Mouse (Mus musculus): Measurements from ENCODE around the gene AI837181. TPM values are rescaled to one million over a fixed set of nuclear protein-coding genes. Genes with fewer than 3 reads are reported as not detected.
A peak's percentile ranks its signal among the peaks of the same experiment; 100 is the strongest.

AI837181 gene
- polyA plus RNA-seq, 1 experiment from 2014 or later = 35.0 TPM

GRCm38 (mm10) chr19:5430408-5430807 lies 5.5 kb downstream of the AI837181 start:
- Histone ChIP-seq H3K4me3 (ENCODE audit: control insufficient read depth in 1 of 2, insufficient read depth in 1 of 2, low read depth in 1 of 2, low read length in 2 of 2) (no peak overlapping the region), H3K36me3 (ENCODE audit: control insufficient read depth, insufficient read depth, low read length) (peaks cover 25% of the 10 kb centered on the region), H3K27ac (replicated peaks in 1 of 2; ENCODE audit: control insufficient read depth in 1 of 2, insufficient read depth in 1 of 2, low read depth in 2 of 2, low read length in 2 of 2) (no peak overlapping the region), H3K9me3 (ENCODE audit: control insufficient read depth, low read length) (no peaks in the 10 kb centered on the region), H3K9ac (ENCODE audit: low read length) (no peak overlapping the region), H3K27me3 (ENCODE audit: control insufficient read depth, insufficient read depth, low read length) (no peaks in the 10 kb centered on the region), H3K4me2 (ENCODE audit: low read length) (no peak overlapping the region), H3K4me1 (ENCODE audit: control insufficient read depth in 2 of 2, insufficient read depth in 2 of 2, low read length in 2 of 2) (peaks cover 16 to 30% of the 10 kb centered on the region in 2 experiments)
- WGBS = 92% methylated on average over 1 of the region's 1 CpGs
- ATAC-seq (ENCODE audit: insufficient number of reproducible peaks, insufficient read depth, low FRiP score, low read depth) = no peak

- ATAC-seq (ENCODE audit: insufficient number of reproducible peaks, insufficient read depth, low FRiP score, low read depth) = no peak
- Histone ChIP-seq H3K36me3 (ENCODE audit: control insufficient read depth, insufficient read depth, low read length) (peaks cover 14% of the 10 kb centered on the region), H3K9ac (ENCODE audit: low read length) (no peak overlapping the region), H3K9me3 (ENCODE audit: control insufficient read depth, low read length) (no peaks in the 10 kb centered on the region), H3K27ac (replicated peaks in 1 of 2; ENCODE audit: control insufficient read depth in 1 of 2, insufficient read depth in 1 of 2, low read depth in 2 of 2, low read length in 2 of 2) (no peak overlapping the region), H3K4me2 (ENCODE audit: low read length) (no peak overlapping the region), H3K27me3 (ENCODE audit: control insufficient read depth, insufficient read depth, low read length) (no peaks in the 10 kb centered on the region), H3K4me3 (ENCODE audit: control insufficient read depth in 1 of 2, insufficient read depth in 1 of 2, low read depth in 1 of 2, low read length in 2 of 2) (no peak overlapping the region), H3K4me1 (ENCODE audit: control insufficient read depth in 2 of 2, insufficient read depth in 2 of 2, low read length in 2 of 2) (peaks cover 8 to 20% of the 10 kb centered on the region in 2 experiments)
- 73% methylated on average over 4 of the region's 4 CpGs for WGBS
Observed at GRCm38 (mm10) chr19:5431911-5432464, 7.0 kb downstream of the AI837181 start.

DNA sequence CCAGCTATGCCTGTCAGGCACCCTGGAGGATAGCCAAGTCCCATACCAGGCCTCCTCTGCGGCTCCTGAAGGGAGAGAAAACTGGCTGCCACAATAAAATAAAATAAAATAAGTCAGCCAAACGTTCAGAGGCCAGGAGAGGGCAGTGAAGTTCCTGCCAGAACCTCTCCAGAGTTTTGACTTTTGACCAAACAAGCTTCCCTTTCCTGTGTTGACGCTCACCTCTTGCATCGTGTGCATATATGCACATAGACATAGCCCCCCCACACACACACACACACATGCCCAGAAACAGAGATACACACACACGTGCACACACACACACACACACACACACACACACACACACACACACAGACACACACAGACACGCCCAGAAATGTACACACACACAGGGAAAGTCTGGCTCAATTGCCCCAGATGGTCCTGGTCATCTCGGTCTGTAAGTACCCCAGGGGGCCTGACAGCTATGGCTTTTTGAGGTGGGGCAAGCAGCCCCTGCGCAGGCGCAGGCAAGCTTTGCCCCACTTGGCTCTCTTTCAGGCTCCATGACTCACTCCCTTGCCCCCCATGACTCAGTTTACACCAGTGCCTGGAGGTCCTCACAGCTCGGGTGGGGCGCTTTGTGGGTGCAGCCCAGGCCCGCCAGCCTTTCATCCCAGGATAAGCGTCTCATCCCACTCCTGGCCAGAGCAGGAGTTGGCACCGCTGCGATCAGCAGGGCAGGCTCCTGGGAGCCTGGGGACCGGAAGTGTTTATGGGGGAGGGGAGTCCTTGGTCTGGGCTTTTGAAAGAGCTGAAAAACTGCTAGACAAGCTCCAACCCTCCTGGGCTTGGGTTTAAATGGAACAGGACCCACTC lies 8.3 kb downstream of the AI837181 start:
- H3K4me1 ChIP-seq (ENCODE audit: control insufficient read depth in 2 of 2, insufficient read depth in 2 of 2, low read length in 2 of 2) = peaks cover 8 to 20% of the 10 kb centered on the region in 2 experiments
- H3K27ac ChIP-seq (replicated peaks in 1 of 2; ENCODE audit: control insufficient read depth in 1 of 2, insufficient read depth in 1 of 2, low read depth in 2 of 2, low read length in 2 of 2) = peak overlapping the region; percentile 45 to 72
- WGBS = 5% methylated on average over 16 of the region's 16 CpGs
- peak overlapping the region; percentile 86 for H3K4me2 ChIP-seq (ENCODE audit: low read length)
- peak overlapping the region; percentile 67 for H3K9ac ChIP-seq (ENCODE audit: low read length)
- H3K36me3 ChIP-seq (ENCODE audit: control insufficient read depth, insufficient read depth, low read length) = 0 out of 2 replicates have a peak, but pooled peaks cover 5% of the 10 kb centered on the region
- ATAC-seq (ENCODE audit: insufficient number of reproducible peaks, insufficient read depth, low FRiP score, low read depth) = peak; percentile 48
- no peaks in the 10 kb centered on the region for H3K27me3 ChIP-seq (ENCODE audit: control insufficient read depth, insufficient read depth, low read length)
- no peaks in the 10 kb centered on the region for H3K9me3 ChIP-seq (ENCODE audit: control insufficient read depth, low read length)
- H3K4me3 ChIP-seq (ENCODE audit: control insufficient read depth in 1 of 2, insufficient read depth in 1 of 2, low read depth in 1 of 2, low read length in 2 of 2) = peak overlapping the region; percentile 28 to 39

- Histone ChIP-seq H3K36me3 (ENCODE audit: control insufficient read depth, insufficient read depth, low read length) (0 out of 2 replicates have a peak, but pooled peaks cover 2% of the 10 kb centered on the region), H3K9me3 (ENCODE audit: control insufficient read depth, low read length) (no peaks in the 10 kb centered on the region), H3K27ac (replicated peaks in 1 of 2; ENCODE audit: control insufficient read depth in 1 of 2, insufficient read depth in 1 of 2, low read depth in 2 of 2, low read length in 2 of 2) (peak overlapping the region; percentile 45 to 72; a peak in 3 of 4 replicates), H3K9ac (ENCODE audit: low read length) (peak overlapping the region; percentile 67; the same call in 1 of the 2 replicates), H3K4me1 (ENCODE audit: control insufficient read depth in 2 of 2, insufficient read depth in 2 of 2, low read length in 2 of 2) (peaks cover 8 to 20% of the 10 kb centered on the region in 2 experiments), H3K27me3 (ENCODE audit: control insufficient read depth, insufficient read depth, low read length) (no peaks in the 10 kb centered on the region), H3K4me2 (ENCODE audit: low read length) (peak overlapping the region; percentile 86), H3K4me3 (ENCODE audit: control insufficient read depth in 1 of 2, insufficient read depth in 1 of 2, low read depth in 1 of 2, low read length in 2 of 2) (peak overlapping the region in 1 of 2 experiments; percentile 39; a peak in 2 of 4 replicates)
- ATAC-seq (ENCODE audit: insufficient number of reproducible peaks, insufficient read depth, low FRiP score, low read depth) = no peak
- WGBS = 49% methylated on average over 7 of the region's 7 CpGs
Observed at GRCm38 (mm10) chr19:5433951-5434350, 9.0 kb downstream of the AI837181 start.

- no peaks in the 10 kb centered on the region for H3K36me3 ChIP-seq (ENCODE audit: control insufficient read depth, insufficient read depth, low read length)
- H3K27ac ChIP-seq (replicated peaks in 1 of 2; ENCODE audit: control insufficient read depth in 1 of 2, insufficient read depth in 1 of 2, low read depth in 2 of 2, low read length in 2 of 2) = no peak overlapping the region
- no peak overlapping the region for H3K9ac ChIP-seq (ENCODE audit: low read length)
- ATAC-seq (ENCODE audit: insufficient number of reproducible peaks, insufficient read depth, low FRiP score, low read depth) = no peak
- H3K4me1 ChIP-seq (ENCODE audit: control insufficient read depth in 2 of 2, insufficient read depth in 2 of 2, low read length in 2 of 2) = peaks cover 0 to 14% of the 10 kb centered on the region in 2 experiments; a peak in 3 of 4 replicates
- H3K4me2 ChIP-seq (ENCODE audit: low read length) = no peak overlapping the region
- H3K9me3 ChIP-seq (ENCODE audit: control insufficient read depth, low read length) = peaks cover 3% of the 10 kb centered on the region; the same call in 1 of the 2 replicates
- H3K4me3 ChIP-seq (ENCODE audit: control insufficient read depth in 1 of 2, insufficient read depth in 1 of 2, low read depth in 1 of 2, low read length in 2 of 2) = no peak overlapping the region
- 63% methylated on average over 9 of the region's 9 CpGs for WGBS
- H3K27me3 ChIP-seq (ENCODE audit: control insufficient read depth, insufficient read depth, low read length) = peaks cover 45% of the 10 kb centered on the region
Observed at GRCm38 (mm10) chr19:5444371-5444908, 19.5 kb downstream of the AI837181 start.

GRCm38 (mm10) chr19:5444954-5445353 lies 20.0 kb downstream of the AI837181 start:
- Histone ChIP-seq H3K27ac (replicated peaks in 1 of 2; ENCODE audit: control insufficient read depth in 1 of 2, insufficient read depth in 1 of 2, low read depth in 2 of 2, low read length in 2 of 2) (no peak overlapping the region), H3K36me3 (ENCODE audit: control insufficient read depth, insufficient read depth, low read length) (no peaks in the 10 kb centered on the region), H3K4me1 (ENCODE audit: control insufficient read depth in 2 of 2, insufficient read depth in 2 of 2, low read length in 2 of 2) (peaks cover 0 to 14% of the 10 kb centered on the region in 2 experiments; a peak in 3 of 4 replicates), H3K9me3 (ENCODE audit: control insufficient read depth, low read length) (peaks cover 3% of the 10 kb centered on the region; the same call in 1 of the 2 replicates), H3K9ac (ENCODE audit: low read length) (no peak overlapping the region), H3K4me2 (ENCODE audit: low read length) (no peak overlapping the region), H3K4me3 (ENCODE audit: control insufficient read depth in 1 of 2, insufficient read depth in 1 of 2, low read depth in 1 of 2, low read length in 2 of 2) (no peak overlapping the region), H3K27me3 (ENCODE audit: control insufficient read depth, insufficient read depth, low read length) (peaks cover 46% of the 10 kb centered on the region)
- no peak for ATAC-seq (ENCODE audit: insufficient number of reproducible peaks, insufficient read depth, low FRiP score, low read depth)
- WGBS = 24% methylated on average over 7 of the region's 7 CpGs

GRCm38 (mm10) chr19:5445747-5446146 lies 20.8 kb downstream of the AI837181 start:
- WGBS = 86% methylated on average over 5 of the region's 5 CpGs
- H3K9me3 ChIP-seq (ENCODE audit: control insufficient read depth, low read length) = no peaks in the 10 kb centered on the region
- no peak overlapping the region for H3K27ac ChIP-seq (replicated peaks in 1 of 2; ENCODE audit: control insufficient read depth in 1 of 2, insufficient read depth in 1 of 2, low read depth in 2 of 2, low read length in 2 of 2)
- no peak overlapping the region for H3K4me2 ChIP-seq (ENCODE audit: low read length)
- no peak overlapping the region for H3K4me3 ChIP-seq (ENCODE audit: control insufficient read depth in 1 of 2, insufficient read depth in 1 of 2, low read depth in 1 of 2, low read length in 2 of 2)
- peaks cover 0 to 14% of the 10 kb centered on the region in 2 experiments; a peak in 3 of 4 replicates for H3K4me1 ChIP-seq (ENCODE audit: control insufficient read depth in 2 of 2, insufficient read depth in 2 of 2, low read length in 2 of 2)
- ATAC-seq (ENCODE audit: insufficient number of reproducible peaks, insufficient read depth, low FRiP score, low read depth) = no peak
- H3K27me3 ChIP-seq (ENCODE audit: control insufficient read depth, insufficient read depth, low read length) = peaks cover 46% of the 10 kb centered on the region
- no peaks in the 10 kb centered on the region for H3K36me3 ChIP-seq (ENCODE audit: control insufficient read depth, insufficient read depth, low read length)
- no peak overlapping the region for H3K9ac ChIP-seq (ENCODE audit: low read length)

Measured in heart, embryonic 14.5 days (tissue).